Mouse (Mus musculus) liver, embryonic 14.5 days (tissue): ENCODE data around the gene Pde4d. TPM values are rescaled to one million over a fixed set of nuclear protein-coding genes. Genes with fewer than 3 reads are reported as not detected.

ENCODE experiments used
- ATAC-seq: fragments of 200-750 bp; cut with Nextera tagmentation; 2 replicates; pipeline ENCODE4 v1.8.0; 2017; ENCODE audit warnings: moderate number of reproducible peaks, mild to moderate bottlenecking, moderate library complexity; ENCODE audit not compliant: insufficient read depth
- DNase-seq, 3 experiments: peaks; one replicate each; pipeline ENCODE4 v3.0.0-alpha.2; 2012 to 2013; ENCODE audit warnings: low read depth in 3 of 3, low spot score in 3 of 3
- H3K27ac ChIP-seq: fragments of 300-500 bp; sonication (generic); 2 replicates; pipeline ENCODE4 v1.5.1; 2014; ENCODE audit warnings: moderate library complexity, mild to moderate bottlenecking, control low read depth, inconsistent platforms
- H3K27me3 ChIP-seq: fragments of 300-500 bp; sonication (generic); 2 replicates; pipeline ENCODE4 v1.6.1; 2014; ENCODE audit warnings: mild to moderate bottlenecking, low read length, moderate library complexity; ENCODE audit not compliant: control insufficient read depth, insufficient read depth
- H3K36me3 ChIP-seq: fragments of 300-500 bp; sonication (generic); replicated peaks from 2 replicates; pipeline ENCODE4 v1.6.1; 2014; ENCODE audit warnings: low read depth; ENCODE audit not compliant: control insufficient read depth, insufficient read depth
- H3K4me1 ChIP-seq, 2 experiments: fragments of 200-500 bp in 1 of 2; fragments of 300-500 bp in 1 of 2; sonication (generic) in 1 of 2; replicated peaks; 2 replicates each; pipeline ENCODE4 v1.6.1; 2012 to 2014; ENCODE audit warnings: antibody characterized with exemption in 1 of 2, inconsistent platforms in 1 of 2, low read length in 1 of 2; ENCODE audit not compliant: control insufficient read depth in 2 of 2, insufficient read depth in 2 of 2
- H3K4me2 ChIP-seq: fragments of 300-500 bp; sonication (generic); 2 replicates; pipeline ENCODE4 v1.6.1; 2014; ENCODE audit warnings: low read depth, mild to moderate bottlenecking, control low read depth, moderate library complexity
- H3K4me3 ChIP-seq, 2 experiments: fragments of 200-500 bp in 1 of 2; fragments of 300-500 bp in 1 of 2; sonication (generic) in 1 of 2; 2 replicates each; pipeline ENCODE4 v1.5.1; 2012 to 2014; ENCODE audit warnings: low read depth in 2 of 2, low read length in 2 of 2, mild to moderate bottlenecking in 2 of 2, control low read depth in 1 of 2, inconsistent platforms in 1 of 2, moderate library complexity in 1 of 2; ENCODE audit not compliant: insufficient read depth in 1 of 2
- H3K9ac ChIP-seq: fragments of 300-500 bp; sonication (generic); replicated peaks from 2 replicates; pipeline ENCODE4 v1.6.1; 2014; ENCODE audit warnings: mild to moderate bottlenecking, control low read depth, moderate library complexity
- H3K9me3 ChIP-seq: fragments of 300-500 bp; sonication (generic); 2 replicates; pipeline ENCODE4 v1.6.1; 2016; ENCODE audit warnings: low read length, mixed read lengths; ENCODE audit not compliant: control insufficient read depth
- CTCF ChIP-seq: IDR thresholded peaks from 2 replicates; pipeline ENCODE4 v1.5.1; 2016; ENCODE audit warnings: antibody characterized with exemption, low read depth, control low read depth
- EP300 ChIP-seq: IDR thresholded peaks from 2 replicates; pipeline ENCODE4 v1.6.1; 2016; ENCODE audit warnings: antibody characterized with exemption, low read depth
- WGBS: fragments of 180-500 bp; shearing (Covaris S2); extraction: QIAGEN DNeasy Blood & Tissue Kit; methylation state at CpG from one replicate; pipeline ENCODE4 v1.1.7; 2014; ENCODE audit not compliant: insufficient replicate concordance; 5-methylcytosine and 5-hydroxymethylcytosine counted together
- polyA plus RNA-seq, 2 experiments: library from polyadenylated mRNA; depleted of rRNA in 1 of 2; stranded (reverse) in 1 of 2; unstranded in 1 of 2; fragments of >200 nt; fragmentation: Nextera tagmentation in 1 of 2; extraction: Ambion mirVana in 1 of 2; gene quantifications; 2 replicates each; pipeline versions ENCODE4 v1.2.1 to v1.2.3; 2012 to 2014

Pde4d gene
- polyA plus RNA-seq, 2 experiments: 4.9 to 8.6 TPM

DNA sequence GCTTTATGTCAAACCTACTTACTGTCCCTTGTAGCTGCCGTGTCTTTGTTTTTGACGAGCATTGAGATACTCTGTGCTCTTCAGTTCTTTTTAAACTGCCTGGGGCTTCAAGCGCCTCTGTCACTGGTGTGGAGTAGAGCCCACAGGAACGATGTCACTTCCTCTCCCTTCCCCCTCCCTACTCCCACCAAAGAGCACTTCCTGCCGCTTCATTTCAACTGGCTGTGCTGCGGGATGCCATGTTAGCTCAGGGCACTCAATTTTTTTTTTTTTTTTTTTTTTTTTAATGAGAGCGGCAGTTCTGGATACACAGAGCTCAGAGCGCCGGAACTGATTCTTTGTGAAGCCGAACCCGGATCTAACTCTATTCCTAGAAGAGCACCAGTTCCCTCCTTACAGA is 789.5 kb downstream of the Pde4d start:
- DNase-seq: no peak
- Histone ChIP-seq H3K36me3 (no peaks in the 10 kb centered on the region), H3K4me2 (no peak overlapping the region), H3K27me3 (no peaks in the 10 kb centered on the region), H3K4me1 (no peaks in the 10 kb centered on the region), H3K4me3 (no peak overlapping the region), H3K27ac (no peak overlapping the region), H3K9ac (no peak overlapping the region), H3K9me3 (no peaks in the 10 kb centered on the region)
- ATAC-seq: no peak
- TF ChIP-seq EP300: no peak
- TF ChIP-seq CTCF: no peak
- WGBS: 20% methylated on average over 11 of the region's 11 CpGs

- H3K4me1 ChIP-seq: peaks cover 0 to 3% of the 10 kb centered on the region in 2 experiments; a peak in 1 of 4 replicates
- no peaks in the 10 kb centered on the region for H3K36me3 ChIP-seq
- no peaks in the 10 kb centered on the region for H3K27me3 ChIP-seq
- DNase-seq (no peak), ATAC-seq (no peak)
- no peak overlapping the region for H3K27ac ChIP-seq
- 69% methylated on average over 9 of the region's 9 CpGs for WGBS
- no peak overlapping the region for H3K4me2 ChIP-seq
- H3K4me3 ChIP-seq: no peak overlapping the region
- TF ChIP-seq CTCF: no peak
- no peak for TF ChIP-seq EP300
- H3K9ac ChIP-seq: no peak overlapping the region
- no peaks in the 10 kb centered on the region for H3K9me3 ChIP-seq
Observed at GRCm38 (mm10) chr13:109242456-109243050, 792.8 kb downstream of the Pde4d start.

- Histone ChIP-seq H3K9ac (no peak overlapping the region), H3K27me3 (no peaks in the 10 kb centered on the region), H3K27ac (no peak overlapping the region), H3K4me3 (no peak overlapping the region), H3K4me1 (peaks cover 0 to 4% of the 10 kb centered on the region in 2 experiments; a peak in 1 of 4 replicates), H3K9me3 (no peaks in the 10 kb centered on the region), H3K4me2 (no peak overlapping the region), H3K36me3 (no peaks in the 10 kb centered on the region)
- DNase-seq (no peak), ATAC-seq (no peak)
- 47% methylated on average over 3 of the region's 3 CpGs for WGBS
- TF ChIP-seq EP300: no peak
- TF ChIP-seq CTCF: no peak
Observed at GRCm38 (mm10) chr13:109243160-109243559, 793.4 kb downstream of the Pde4d start.

GRCm38 (mm10) chr13:109247061-109247460 is 797.3 kb downstream of the Pde4d start:
- Histone ChIP-seq H3K9me3 (no peaks in the 10 kb centered on the region), H3K27me3 (no peaks in the 10 kb centered on the region), H3K4me3 (no peak overlapping the region), H3K4me2 (no peak overlapping the region), H3K4me1 (peaks cover 0 to 4% of the 10 kb centered on the region in 2 experiments; a peak in 1 of 4 replicates), H3K27ac (no peak overlapping the region), H3K36me3 (no peaks in the 10 kb centered on the region), H3K9ac (no peak overlapping the region)
- TF ChIP-seq EP300: no peak
- TF ChIP-seq CTCF: no peak
- 38% methylated on average over 4 of the region's 4 CpGs for WGBS
- ATAC-seq (peak; percentile 60; the same call in 1 of the 2 replicates), DNase-seq (no peak)

DNA sequence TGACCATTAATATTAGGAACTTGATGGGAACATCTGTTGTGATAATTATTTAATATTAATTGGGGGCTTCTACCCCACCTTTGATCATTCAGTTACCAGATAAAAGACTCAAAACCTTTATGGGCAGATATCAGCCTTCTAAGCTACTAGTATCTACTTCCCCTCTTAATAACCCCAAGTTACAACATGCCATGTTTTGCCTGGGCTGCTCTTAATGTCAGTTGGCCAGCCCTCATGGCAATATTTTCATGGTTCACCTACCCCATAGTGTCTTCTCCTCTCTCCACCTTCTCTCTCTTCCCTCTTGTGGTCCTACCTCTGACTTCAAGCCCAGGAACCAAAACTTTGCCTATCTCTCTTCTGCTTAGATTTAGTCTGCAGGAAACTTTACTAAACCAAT is 799.6 kb downstream of the Pde4d start:
- Histone ChIP-seq H3K4me3 (no peak overlapping the region), H3K9ac (no peak overlapping the region), H3K9me3 (no peaks in the 10 kb centered on the region), H3K4me1 (peaks cover 0 to 4% of the 10 kb centered on the region in 2 experiments; a peak in 1 of 4 replicates), H3K27ac (no peak overlapping the region), H3K36me3 (no peaks in the 10 kb centered on the region), H3K27me3 (no peaks in the 10 kb centered on the region), H3K4me2 (no peak overlapping the region)
- TF ChIP-seq CTCF (no peak), EP300 (no peak)
- DNase-seq (no peak), ATAC-seq (no peak)
